Mouse (Mus musculus) bone marrow, adult 2 months (tissue): Measurements from ENCODE around the gene Cnksr3.

Experiments
- CTCF ChIP-seq: fragments of 200-500 bp; IDR thresholded peaks from 2 replicates; pipeline ENCODE4 v1.5.1; 2011; ENCODE audit warnings: low read length, control low read depth; ENCODE audit not compliant: control insufficient read depth, insufficient read depth
- POLR2A ChIP-seq: fragments of 200-500 bp; IDR thresholded peaks from 2 replicates; pipeline ENCODE4 v1.6.1; 2011; ENCODE audit warnings: low read depth, mild to moderate bottlenecking, control low read depth, low read length, borderline replicate concordance; ENCODE audit not compliant: control insufficient read depth

- TF ChIP-seq CTCF (no peak), POLR2A (no peak)
Observed at GRCm38 (mm10) chr10:7163031-7163430, 49.0 kb downstream of the Cnksr3 start.
